Mouse (Mus musculus) hindbrain, embryonic 12.5 days (tissue): ENCODE measurements at regions not wholly inside any gene's neighbourhood (a gene's known extent, or its start where the extent isn't known, plus 50 kb on each side); places are given as distances from the start of the nearest gene placed in this dataset.

Source experiments
- ATAC-seq: fragments of 200-750 bp; cut with Nextera tagmentation; 2 replicates; pipeline ENCODE4 v1.8.0; 2017; ENCODE audit warnings: moderate TSS enrichment; ENCODE audit not compliant: low FRiP score
- H3K27ac ChIP-seq: fragments of 300-500 bp; sonication (generic); 2 replicates; pipeline ENCODE4 v1.5.1; 2016; ENCODE audit warnings: mild to moderate bottlenecking
- H3K27me3 ChIP-seq: fragments of 300-500 bp; sonication (generic); 2 replicates; pipeline ENCODE4 v1.6.1; 2016; ENCODE audit warnings: mild to moderate bottlenecking
- H3K36me3 ChIP-seq: fragments of 300-500 bp; sonication (generic); 2 replicates; pipeline ENCODE4 v1.6.1; 2016; ENCODE audit warnings: mild to moderate bottlenecking
- H3K4me1 ChIP-seq: fragments of 300-500 bp; sonication (generic); 2 replicates; pipeline ENCODE4 v1.6.1; 2016
- H3K4me2 ChIP-seq: fragments of 300-500 bp; sonication (generic); replicated peaks from 2 replicates; pipeline ENCODE4 v1.6.1; 2016; ENCODE audit warnings: mild to moderate bottlenecking
- H3K4me3 ChIP-seq: fragments of 300-500 bp; sonication (generic); 2 replicates; pipeline ENCODE4 v1.5.1; 2016; ENCODE audit warnings: mild to moderate bottlenecking
- H3K9ac ChIP-seq: fragments of 300-500 bp; sonication (generic); 2 replicates; pipeline ENCODE4 v1.6.1; 2016; ENCODE audit warnings: mild to moderate bottlenecking, moderate library complexity
- H3K9me3 ChIP-seq: fragments of 300-500 bp; sonication (generic); replicated peaks from 2 replicates; pipeline ENCODE4 v1.6.1; 2016; ENCODE audit warnings: mild to moderate bottlenecking
- WGBS: fragments of 180-500 bp; shearing (Covaris S2); methylation state at CpG from one replicate; pipeline ENCODE4 v1.1.7; 2016; 5-methylcytosine and 5-hydroxymethylcytosine counted together

GRCm38 (mm10) chrX:11088506-11088905 lies 210.6 kb upstream of the H2al1a start:
- Histone ChIP-seq H3K4me3 (no peak overlapping the region), H3K4me2 (peak overlapping the region; percentile 20), H3K4me1 (0 out of 2 replicates have a peak, but pooled peaks cover 4% of the 10 kb centered on the region), H3K9ac (no peak overlapping the region), H3K27ac (no peak overlapping the region), H3K27me3 (no peaks in the 10 kb centered on the region), H3K36me3 (no peaks in the 10 kb centered on the region), H3K9me3 (no peaks in the 10 kb centered on the region)
- WGBS, result 44% methylated on average over 10 of the region's 10 CpGs
- ATAC-seq, result no peak

DNA sequence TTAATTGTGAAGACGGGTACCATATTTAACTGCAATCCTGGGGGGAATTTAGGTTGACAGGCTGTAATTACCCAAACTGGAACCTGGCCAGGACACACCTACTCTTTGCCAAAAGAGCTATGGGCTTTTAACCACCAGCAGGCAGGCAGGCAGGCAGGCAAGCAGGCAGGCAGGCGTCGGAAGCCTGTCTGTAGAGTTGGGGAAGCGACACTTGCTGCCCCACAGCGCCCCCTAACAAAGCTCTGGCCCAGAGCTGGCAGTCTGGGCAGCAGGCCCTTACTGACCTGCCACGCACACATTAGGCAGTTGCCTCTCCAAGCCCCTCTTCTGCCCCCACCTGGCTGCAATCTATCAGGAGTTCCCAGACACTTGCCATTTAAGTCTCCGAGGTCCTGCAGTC lies 208.6 kb upstream of the H2al1a start:
- H3K9ac ChIP-seq, result no peak overlapping the region
- H3K4me2 ChIP-seq, result no peak overlapping the region
- H3K9me3 ChIP-seq, result no peaks in the 10 kb centered on the region
- H3K4me3 ChIP-seq, result no peak overlapping the region
- H3K27me3 ChIP-seq, result no peaks in the 10 kb centered on the region
- no peaks in the 10 kb centered on the region for H3K36me3 ChIP-seq
- H3K27ac ChIP-seq, result no peak overlapping the region
- 0 out of 2 replicates have a peak, but pooled peaks cover 4% of the 10 kb centered on the region for H3K4me1 ChIP-seq
- no peak for ATAC-seq
- WGBS, result 32% methylated on average over 7 of the region's 7 CpGs

- 0 out of 2 replicates have a peak, but pooled peaks have one; percentile 62 for ATAC-seq
- Histone ChIP-seq H3K4me2 (no peak overlapping the region), H3K36me3 (no peaks in the 10 kb centered on the region), H3K9me3 (no peaks in the 10 kb centered on the region), H3K27me3 (peaks cover 3% of the 10 kb centered on the region; the same call in 1 of the 2 replicates), H3K27ac (no peak overlapping the region), H3K9ac (no peak overlapping the region), H3K4me1 (peaks cover 16% of the 10 kb centered on the region), H3K4me3 (no peak overlapping the region)
- 75% methylated on average over 9 of the region's 9 CpGs for WGBS
Observed at GRCm38 (mm10) chrX:11097581-11098254, 201.3 kb upstream of the H2al1a start.

GRCm38 (mm10) chrX:11098366-11098765 lies 200.7 kb upstream of the H2al1a start:
- H3K9ac ChIP-seq, result no peak overlapping the region
- H3K4me1 ChIP-seq, result peaks cover 16% of the 10 kb centered on the region
- H3K4me3 ChIP-seq, result no peak overlapping the region
- peaks cover 3% of the 10 kb centered on the region; the same call in 1 of the 2 replicates for H3K27me3 ChIP-seq
- no peak overlapping the region for H3K4me2 ChIP-seq
- ATAC-seq, result no peak
- no peak overlapping the region for H3K27ac ChIP-seq
- no peaks in the 10 kb centered on the region for H3K36me3 ChIP-seq
- no peaks in the 10 kb centered on the region for H3K9me3 ChIP-seq
- WGBS, result 44% methylated on average over 4 of the region's 4 CpGs

DNA sequence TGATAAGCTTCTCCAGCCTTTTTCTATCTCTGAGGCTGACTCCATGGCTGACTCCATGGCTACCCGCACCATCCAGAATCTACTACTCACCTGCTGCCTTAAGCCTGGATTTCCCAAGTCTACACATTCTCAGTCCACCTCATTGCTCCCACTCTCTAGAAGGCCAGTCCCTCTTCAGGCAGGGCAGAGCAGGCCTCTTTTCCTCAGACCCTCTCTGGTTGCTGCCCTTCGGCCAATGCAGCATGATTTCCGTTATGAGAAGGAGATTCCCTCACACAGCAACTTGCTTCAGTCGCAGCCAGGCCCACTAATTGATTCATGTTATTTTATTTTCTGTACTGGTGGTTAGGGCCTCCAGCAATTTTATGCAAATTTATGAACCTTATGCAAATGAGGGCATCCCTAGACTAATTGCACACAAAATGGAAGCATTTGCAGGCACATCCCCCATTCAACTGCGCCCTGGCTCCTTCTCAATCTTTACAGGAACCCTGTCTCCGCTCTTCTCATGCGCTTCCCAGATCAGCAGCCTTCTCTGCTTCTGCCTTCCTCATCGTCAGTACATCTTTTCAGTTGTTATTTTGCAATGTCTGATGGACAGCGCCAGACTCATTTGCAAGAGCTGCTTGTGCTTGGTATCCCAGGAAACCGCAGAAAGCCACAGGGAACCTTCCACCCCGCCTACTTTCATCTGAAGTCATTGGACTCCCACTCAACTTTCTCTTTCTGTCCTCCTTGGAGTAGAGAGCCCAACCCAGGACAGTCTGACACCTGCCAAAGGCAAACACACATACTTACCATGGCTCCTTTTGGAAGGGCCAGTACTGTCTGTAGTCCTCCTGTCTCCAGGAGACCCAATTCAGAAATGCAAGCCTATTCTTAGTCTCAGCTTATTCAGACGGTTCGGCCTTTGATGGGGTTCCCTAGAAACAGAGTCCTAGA lies 199.6 kb upstream of the H2al1a start:
- Histone ChIP-seq H3K4me3 (no peak overlapping the region), H3K36me3 (no peaks in the 10 kb centered on the region), H3K9me3 (no peaks in the 10 kb centered on the region), H3K27ac (peak overlapping the region; percentile 55), H3K27me3 (peaks cover 3% of the 10 kb centered on the region; the same call in 1 of the 2 replicates), H3K4me1 (peaks cover 16% of the 10 kb centered on the region), H3K4me2 (no peak overlapping the region), H3K9ac (no peak overlapping the region)
- ATAC-seq, result peak; percentile 71
- 50% methylated on average over 13 of the region's 13 CpGs for WGBS

GRCm38 (mm10) chrX:11100935-11101334 lies 198.1 kb upstream of the H2al1a start:
- no peak overlapping the region for H3K4me3 ChIP-seq
- H3K36me3 ChIP-seq, result no peaks in the 10 kb centered on the region
- peaks cover 16% of the 10 kb centered on the region for H3K4me1 ChIP-seq
- peaks cover 3% of the 10 kb centered on the region; the same call in 1 of the 2 replicates for H3K27me3 ChIP-seq
- no peak overlapping the region for H3K9ac ChIP-seq
- H3K27ac ChIP-seq, result no peak overlapping the region
- WGBS, result 57% methylated on average over 3 of the region's 3 CpGs
- H3K4me2 ChIP-seq, result no peak overlapping the region
- ATAC-seq, result no peak
- no peaks in the 10 kb centered on the region for H3K9me3 ChIP-seq

GRCm38 (mm10) chrX:11131253-11131652 lies 167.8 kb upstream of the H2al1a start:
- no peaks in the 10 kb centered on the region for H3K4me1 ChIP-seq
- WGBS, result 86% methylated on average over 2 of the region's 2 CpGs
- no peak overlapping the region for H3K4me2 ChIP-seq
- no peak overlapping the region for H3K4me3 ChIP-seq
- H3K9me3 ChIP-seq, result no peaks in the 10 kb centered on the region
- no peak overlapping the region for H3K9ac ChIP-seq
- H3K36me3 ChIP-seq, result no peaks in the 10 kb centered on the region
- peaks cover 4% of the 10 kb centered on the region; the same call in 1 of the 2 replicates for H3K27me3 ChIP-seq
- ATAC-seq, result no peak
- no peak overlapping the region for H3K27ac ChIP-seq

DNA sequence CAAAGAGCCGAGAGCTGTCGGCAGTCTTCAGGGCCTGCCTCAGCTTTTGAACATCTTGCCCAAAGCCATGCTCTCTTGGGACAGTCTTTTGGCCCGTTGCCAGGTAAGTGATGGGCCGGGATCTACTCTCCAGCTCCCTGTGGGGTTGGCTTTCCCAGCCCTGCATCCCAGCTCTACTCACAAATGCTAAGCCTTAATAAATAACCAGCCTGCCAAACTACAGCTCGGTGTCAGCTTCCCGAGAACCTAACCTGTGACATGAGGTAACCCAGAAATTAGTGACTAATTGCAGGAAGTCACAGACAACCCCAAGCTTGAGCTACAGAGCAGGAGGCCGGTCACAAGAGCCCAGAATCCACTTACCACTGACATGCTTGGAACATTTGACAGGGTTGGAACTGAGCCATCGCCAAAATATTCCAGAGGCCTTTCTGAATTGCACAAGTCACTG lies 159.1 kb upstream of the H2al1a start:
- H3K27ac ChIP-seq, result no peak overlapping the region
- no peaks in the 10 kb centered on the region for H3K36me3 ChIP-seq
- WGBS, result 60% methylated on average over 8 of the region's 8 CpGs
- H3K4me1 ChIP-seq, result no peaks in the 10 kb centered on the region; the same call in 1 of the 2 replicates
- H3K27me3 ChIP-seq, result no peaks in the 10 kb centered on the region
- ATAC-seq, result no peak
- H3K9ac ChIP-seq, result no peak overlapping the region
- no peak overlapping the region for H3K4me2 ChIP-seq
- no peak overlapping the region for H3K4me3 ChIP-seq
- H3K9me3 ChIP-seq, result no peaks in the 10 kb centered on the region

DNA sequence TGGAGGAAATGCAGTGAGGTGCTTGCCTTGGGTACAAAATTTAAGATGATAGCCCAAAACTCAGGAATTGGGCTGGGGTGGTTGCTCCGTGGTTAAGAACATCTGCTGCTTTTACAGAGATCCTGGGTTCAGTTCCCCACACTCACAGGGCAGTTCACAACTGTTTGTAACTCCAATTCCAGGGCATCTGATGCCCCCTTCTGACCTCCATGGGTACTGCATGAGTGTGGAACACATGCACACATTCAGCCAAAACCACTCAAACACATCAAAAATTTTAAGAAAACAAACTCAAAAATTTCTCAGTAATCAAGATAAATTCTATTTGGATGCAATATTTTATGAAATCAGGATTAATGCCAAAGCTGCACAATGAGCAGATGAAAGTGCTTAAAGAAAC lies 157.8 kb upstream of the H2al1a start:
- no peak for ATAC-seq
- H3K4me2 ChIP-seq, result no peak overlapping the region
- H3K4me1 ChIP-seq, result no peaks in the 10 kb centered on the region; the same call in 1 of the 2 replicates
- no peaks in the 10 kb centered on the region for H3K27me3 ChIP-seq
- no peak overlapping the region for H3K27ac ChIP-seq
- no peaks in the 10 kb centered on the region for H3K36me3 ChIP-seq
- no peaks in the 10 kb centered on the region for H3K9me3 ChIP-seq
- 70% methylated on average over 1 of the region's 1 CpGs for WGBS
- H3K9ac ChIP-seq, result no peak overlapping the region
- no peak overlapping the region for H3K4me3 ChIP-seq

GRCm38 (mm10) chrX:11158416-11158815 lies 140.6 kb upstream of the H2al1a start:
- Histone ChIP-seq H3K9ac (no peak overlapping the region), H3K4me2 (no peak overlapping the region), H3K27ac (no peak overlapping the region), H3K27me3 (no peaks in the 10 kb centered on the region), H3K4me1 (no peaks in the 10 kb centered on the region), H3K4me3 (no peak overlapping the region), H3K9me3 (no peaks in the 10 kb centered on the region), H3K36me3 (no peaks in the 10 kb centered on the region)
- WGBS, result 73% methylated on average over 2 of the region's 2 CpGs
- no peak for ATAC-seq

GRCm38 (mm10) chrX:11170416-11170815 lies 128.6 kb upstream of the H2al1a start:
- 87% methylated on average over 3 of the region's 3 CpGs for WGBS
- no peaks in the 10 kb centered on the region for H3K4me1 ChIP-seq
- no peaks in the 10 kb centered on the region for H3K9me3 ChIP-seq

GRCm38 (mm10) chrX:11180194-11180816 lies 118.8 kb upstream of the H2al1a start:
- Histone ChIP-seq H3K27ac (no peak overlapping the region), H3K36me3 (no peaks in the 10 kb centered on the region), H3K4me1 (no peaks in the 10 kb centered on the region), H3K4me3 (no peak overlapping the region), H3K9ac (no peak overlapping the region), H3K4me2 (no peak overlapping the region), H3K9me3 (no peaks in the 10 kb centered on the region), H3K27me3 (0 out of 2 replicates have a peak, but pooled peaks cover 2% of the 10 kb centered on the region)
- 61% methylated on average over 7 of the region's 7 CpGs for WGBS
- ATAC-seq, result no peak

More at GRCm38 (mm10) chrX:11170416-11170815, 128.6 kb upstream of the H2al1a start:
- H3K4me3 ChIP-seq, result no peak overlapping the region
- H3K27me3 ChIP-seq, result no peaks in the 10 kb centered on the region
- no peak for ATAC-seq
- H3K27ac ChIP-seq, result no peak overlapping the region
- H3K36me3 ChIP-seq, result no peaks in the 10 kb centered on the region
- no peak overlapping the region for H3K4me2 ChIP-seq
- H3K9ac ChIP-seq, result no peak overlapping the region
